Mouse (Mus musculus): ENCODE measurements at regions not wholly inside any gene's neighbourhood (a gene's known extent, or its start where the extent isn't known, plus 50 kb on each side); places are given as distances from the start of the nearest gene placed in this dataset.

- TF ChIP-seq CTCF (IDR thresholded peaks at IDR 0.05; ENCODE audit: low read depth) (no peak), EP300 (optimal IDR thresholded peaks at IDR 0.05) (no peak)
These were observed 96.0 kb upstream of the Basp1 start for GRCm38 (mm10) chr15:25509584-25509983.
